Mouse (Mus musculus) cortical plate, adult 2 months (tissue): ENCODE results near the gene Ecm2. TPM values are rescaled to one million over a fixed set of nuclear protein-coding genes. Genes with fewer than 3 reads are reported as not detected.

Experiments
- H3K27ac ChIP-seq: fragments of 200-500 bp; 2 replicates; pipeline ENCODE4 v1.5.1; 2012; ENCODE audit warnings: low read length, control low read depth, inconsistent platforms; ENCODE audit not compliant: insufficient read depth
- H3K4me1 ChIP-seq: fragments of 200-500 bp; 2 replicates; pipeline ENCODE4 v1.6.1; 2011; ENCODE audit warnings: low read length; ENCODE audit not compliant: control insufficient read depth, insufficient read depth
- H3K4me3 ChIP-seq: fragments of 200-500 bp; 2 replicates; pipeline ENCODE4 v1.5.1; 2011; ENCODE audit warnings: mild to moderate bottlenecking, low read length, control low read depth; ENCODE audit not compliant: insufficient read depth
- CTCF ChIP-seq: fragments of 200-500 bp; IDR thresholded peaks from 2 replicates; pipeline ENCODE4 v1.5.1; 2011; ENCODE audit warnings: mild to moderate bottlenecking, control low read depth, low read length; ENCODE audit not compliant: insufficient read depth; ENCODE audit errors: extremely low read depth
- POLR2A ChIP-seq: fragments of 200-500 bp; IDR thresholded peaks from 2 replicates; pipeline ENCODE4 v1.6.1; 2011; ENCODE audit warnings: mild to moderate bottlenecking, low read length, control low read depth; ENCODE audit not compliant: insufficient read depth; ENCODE audit errors: extremely low read depth
- polyA plus RNA-seq: library from polyadenylated mRNA; depleted of rRNA; stranded (reverse); fragments of >200 nt; gene quantifications from 2 replicates; pipeline ENCODE4 v1.2.3, GENCODE M21; 2012; rRNA removed

Gene Ecm2
- polyA plus RNA-seq, 1 experiment: 3.8 TPM

DNA sequence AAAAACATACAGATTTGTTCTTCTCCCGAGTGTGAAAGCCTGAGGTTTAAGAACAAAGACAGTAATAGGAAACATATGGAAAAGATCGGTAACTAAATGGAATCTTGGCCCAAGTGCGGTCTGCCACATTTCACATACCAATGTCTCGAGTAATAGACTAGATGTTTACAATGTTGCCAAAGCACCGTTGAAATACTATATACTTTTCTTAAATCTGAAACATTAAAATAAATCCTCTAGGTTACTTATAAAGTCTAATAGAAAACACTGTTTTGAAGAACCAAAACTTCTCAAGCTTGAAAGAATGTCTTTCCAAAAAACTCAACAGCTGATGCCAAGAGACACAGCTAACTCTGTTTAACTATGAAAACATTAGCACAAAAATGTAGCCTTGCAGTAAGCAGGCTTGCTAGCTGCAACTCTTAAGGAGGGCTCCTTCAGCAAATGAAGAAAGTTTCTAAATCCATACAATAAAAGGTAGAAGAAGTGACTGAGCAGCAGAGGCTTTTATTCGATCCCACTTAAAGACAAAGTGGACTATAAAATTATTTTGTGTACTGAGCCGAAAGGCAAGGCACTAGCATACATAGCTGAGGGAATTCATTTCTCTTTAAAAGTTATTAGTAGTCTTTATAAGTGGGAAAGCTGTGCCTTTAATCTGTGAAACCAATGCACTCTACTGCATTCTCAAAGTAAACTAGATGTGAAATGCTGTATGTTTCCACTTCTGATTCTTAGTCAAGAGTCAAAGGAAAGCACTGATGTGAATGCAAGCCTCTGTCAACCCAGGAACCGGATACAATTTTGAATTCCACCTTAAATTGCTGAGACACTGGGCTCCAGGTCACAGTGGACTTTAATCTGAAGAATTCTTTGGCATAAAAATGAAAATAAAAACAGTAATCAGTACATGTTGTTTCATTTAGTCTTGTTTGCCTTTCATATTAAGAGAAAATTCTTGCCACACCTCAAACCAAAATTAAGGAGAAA lies 77.2 kb downstream of the Ecm2 start, which contains the start of gene Omd:
Gene Omd (plus strand): TSS at position 922 of the 990 bp plus-strand sequence.
- Histone ChIP-seq H3K27ac (no peak within 1 kb of the TSS), H3K4me1 (no peaks in the 10 kb centered on the region), H3K4me3 (no peak within 1 kb of the TSS)
- TF ChIP-seq CTCF (no peak), POLR2A (no peak)

Other genes with a start within 250 kb of the Ecm2 start
- gene Fgd3, start 184.5 kb upstream of the Ecm2 start, polyA plus RNA-seq: 5.8 and 6.2 TPM in 2 replicates
- 49.5 and 52.0 TPM in 2 replicates for gene Bicd2, start 163.2 kb upstream of the Ecm2 start, polyA plus RNA-seq
- gene Ippk, start 83.6 kb upstream of the Ecm2 start, polyA plus RNA-seq: 11.2 and 12.3 TPM in 2 replicates
- 0.38 and 0.40 TPM in 2 replicates for gene Tes3-ps, start 11.5 kb upstream of the Ecm2 start, polyA plus RNA-seq
- 1.2 TPM in 2 replicates for gene Aspn, start 39.6 kb downstream of the Ecm2 start, polyA plus RNA-seq
- gene Omd, start 77.7 kb downstream of the Ecm2 start, polyA plus RNA-seq: 1.6 and 1.9 TPM in 2 replicates
- gene Ogn, start 103.2 kb downstream of the Ecm2 start, polyA plus RNA-seq: 5.7 and 7.6 TPM in 2 replicates
- gene Cenpp, start 148.0 kb downstream of the Ecm2 start, polyA plus RNA-seq: 0.92 and 1.1 TPM in 2 replicates
- 10.6 and 11.3 TPM in 2 replicates for gene Nol8, start 148.3 kb downstream of the Ecm2 start, polyA plus RNA-seq
- 36.0 and 37.5 TPM in 2 replicates for gene Iars, start 177.3 kb downstream of the Ecm2 start, polyA plus RNA-seq